Mouse (Mus musculus): ENCODE data around the gene Ndufaf2. TPM values are rescaled to one million over a fixed set of nuclear protein-coding genes. Genes with fewer than 3 reads are reported as not detected.
A peak's percentile ranks its signal among the peaks of the same experiment; 100 is the strongest.

Ndufaf2 gene
- polyA plus RNA-seq, 1 experiment from 2014 or later = 59.3 TPM

DNA sequence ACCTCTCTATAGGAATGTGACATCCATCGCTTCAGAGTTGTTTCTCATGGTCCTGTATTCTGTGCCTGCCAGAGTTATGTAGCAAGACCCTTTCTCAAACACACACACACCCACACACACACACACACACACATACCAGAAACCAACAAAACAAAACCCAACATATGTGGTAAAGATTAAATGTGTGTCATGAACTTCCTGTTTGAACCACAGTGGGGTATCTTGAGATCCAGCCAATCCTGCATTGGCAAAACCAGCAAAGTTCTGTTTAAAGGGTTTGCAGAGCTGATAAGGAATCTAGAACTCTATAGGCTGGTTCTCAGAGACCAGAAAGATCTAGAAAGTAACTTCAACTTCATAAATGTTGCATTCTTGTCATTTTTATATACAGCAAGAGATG is 11.6 kb upstream of the Ndufaf2 start:
- H3K27ac ChIP-seq = no peak overlapping the region
- H3K9me3 ChIP-seq = no peaks in the 10 kb centered on the region
- H3K4me3 ChIP-seq = no peak overlapping the region
- 93% methylated on average over 1 of the region's 1 CpGs for WGBS
- no peak for ATAC-seq (ENCODE audit: insufficient number of reproducible peaks, low FRiP score, low TSS enrichment, low read depth)
- H3K4me2 ChIP-seq = no peak overlapping the region
- no peaks in the 10 kb centered on the region for H3K27me3 ChIP-seq
- H3K36me3 ChIP-seq = peaks cover 23% of the 10 kb centered on the region
- H3K4me1 ChIP-seq = no peaks in the 10 kb centered on the region
- no peak overlapping the region for H3K9ac ChIP-seq

DNA sequence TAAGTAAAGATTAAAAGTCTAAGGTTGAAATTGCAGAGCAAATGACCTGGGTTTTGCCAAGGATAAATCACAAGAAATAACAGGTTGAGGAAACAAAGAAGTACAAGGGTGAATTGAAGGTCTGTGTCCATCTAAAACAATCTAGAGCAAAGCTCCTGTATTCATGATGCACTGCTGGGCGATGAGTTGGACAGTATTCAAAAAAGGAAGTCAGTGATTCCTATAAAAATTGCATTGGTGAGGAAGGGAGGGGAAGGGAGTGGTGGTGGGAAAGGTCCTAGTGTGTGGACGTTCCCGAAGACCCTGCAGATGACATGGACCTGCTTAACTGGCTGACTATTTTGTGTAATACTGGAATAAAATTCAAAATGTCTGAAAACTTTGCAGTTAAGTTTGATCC is 6.2 kb upstream of the Ndufaf2 start:
- WGBS = 88% methylated on average over 3 of the region's 3 CpGs
- no peak for ATAC-seq (ENCODE audit: insufficient number of reproducible peaks, low FRiP score, low TSS enrichment, low read depth)
- H3K9ac ChIP-seq = no peak overlapping the region
- H3K9me3 ChIP-seq = no peaks in the 10 kb centered on the region
- peaks cover 3% of the 10 kb centered on the region for H3K4me1 ChIP-seq
- H3K4me3 ChIP-seq = no peak overlapping the region
- H3K27me3 ChIP-seq = no peaks in the 10 kb centered on the region
- H3K4me2 ChIP-seq = no peak overlapping the region
- peaks cover 18% of the 10 kb centered on the region for H3K36me3 ChIP-seq
- H3K27ac ChIP-seq = no peak overlapping the region

DNA sequence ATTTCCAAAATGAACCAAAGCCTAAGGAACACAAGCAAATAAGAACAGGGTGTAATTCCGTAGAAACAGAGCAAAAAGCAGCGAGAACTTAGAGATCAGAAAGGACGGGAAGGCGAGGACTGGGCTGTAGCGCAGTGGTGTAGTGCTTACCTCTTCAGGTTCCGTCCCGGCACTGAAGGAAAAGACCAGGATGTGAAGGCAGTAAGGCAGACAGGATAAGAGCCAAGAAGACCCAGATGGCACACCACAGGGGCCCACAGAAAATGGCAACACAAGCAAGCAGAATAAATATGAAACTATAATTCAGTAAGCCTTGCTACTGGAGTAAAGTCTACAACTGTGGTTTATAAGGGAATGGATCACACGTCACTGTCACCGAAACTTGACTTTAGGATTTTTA is 5.5 kb upstream of the Ndufaf2 start:
- Histone ChIP-seq H3K4me1 (peaks cover 9% of the 10 kb centered on the region), H3K27ac (no peak overlapping the region), H3K4me2 (no peak overlapping the region), H3K9ac (no peak overlapping the region), H3K36me3 (peaks cover 15% of the 10 kb centered on the region), H3K27me3 (no peaks in the 10 kb centered on the region), H3K4me3 (no peak overlapping the region), H3K9me3 (no peaks in the 10 kb centered on the region)
- no peak for ATAC-seq (ENCODE audit: insufficient number of reproducible peaks, low FRiP score, low TSS enrichment, low read depth)
- WGBS = 96% methylated on average over 9 of the region's 9 CpGs

DNA sequence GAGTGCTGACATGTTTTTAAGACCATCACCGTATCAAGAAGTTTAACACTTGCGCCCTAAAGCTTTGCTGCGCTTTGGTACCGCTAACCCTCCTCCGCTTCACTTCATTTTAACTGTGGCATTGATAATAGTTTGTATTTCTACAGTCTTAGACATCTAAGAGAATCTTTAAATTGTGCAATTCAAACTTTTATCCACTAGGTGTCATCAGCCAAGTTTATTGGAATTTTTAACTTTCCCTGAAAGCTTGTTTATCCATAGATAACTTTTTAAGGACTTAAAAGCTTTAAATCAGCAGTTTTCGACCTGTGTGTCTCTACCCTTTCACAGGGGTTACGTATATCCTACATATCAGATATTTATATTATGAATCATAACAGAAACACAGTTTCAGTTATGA is 1.5 kb upstream of the Ndufaf2 start:
- Histone ChIP-seq H3K4me2 (no peak overlapping the region), H3K4me3 (no peak overlapping the region)

DNA sequence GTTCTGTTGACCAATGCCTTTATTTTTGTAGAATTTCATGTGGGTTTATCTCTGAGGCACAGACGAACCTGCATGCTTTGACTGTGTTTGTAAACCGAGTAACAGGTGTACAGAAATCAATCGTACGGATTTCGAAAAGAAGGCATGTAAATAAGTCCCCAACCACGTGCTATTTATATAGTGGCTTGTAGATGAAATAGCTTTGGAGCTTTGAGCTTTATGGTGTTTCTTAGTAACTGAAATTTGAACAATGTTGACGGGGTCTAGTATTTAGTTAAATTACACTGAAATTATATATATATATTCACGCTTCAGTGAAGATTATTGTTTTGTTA is 785 bp upstream of the Ndufaf2 start:
- no peak overlapping the region for H3K27ac ChIP-seq
- peaks cover 9% of the 10 kb centered on the region for H3K4me1 ChIP-seq
- WGBS = 7% methylated on average over 8 of the region's 8 CpGs
- ATAC-seq (ENCODE audit: insufficient number of reproducible peaks, low FRiP score, low TSS enrichment, low read depth) = no peak
- H3K9ac ChIP-seq = peak overlapping the region; percentile 52
- H3K27me3 ChIP-seq = no peaks in the 10 kb centered on the region
- peak overlapping the region; percentile 79 for H3K4me2 ChIP-seq
- H3K9me3 ChIP-seq = no peaks in the 10 kb centered on the region
- H3K4me3 ChIP-seq = peak overlapping the region; percentile 74
- peaks cover 13% of the 10 kb centered on the region for H3K36me3 ChIP-seq

More for the DNA sequence above, 1.5 kb upstream of the Ndufaf2 start:
- WGBS = 62% methylated on average over 7 of the region's 7 CpGs
- Histone ChIP-seq H3K4me1 (peaks cover 9% of the 10 kb centered on the region), H3K9me3 (no peaks in the 10 kb centered on the region), H3K36me3 (peaks cover 13% of the 10 kb centered on the region), H3K27ac (no peak overlapping the region), H3K9ac (no peak overlapping the region), H3K27me3 (no peaks in the 10 kb centered on the region)
- ATAC-seq (ENCODE audit: insufficient number of reproducible peaks, low FRiP score, low TSS enrichment, low read depth) = no peak

DNA sequence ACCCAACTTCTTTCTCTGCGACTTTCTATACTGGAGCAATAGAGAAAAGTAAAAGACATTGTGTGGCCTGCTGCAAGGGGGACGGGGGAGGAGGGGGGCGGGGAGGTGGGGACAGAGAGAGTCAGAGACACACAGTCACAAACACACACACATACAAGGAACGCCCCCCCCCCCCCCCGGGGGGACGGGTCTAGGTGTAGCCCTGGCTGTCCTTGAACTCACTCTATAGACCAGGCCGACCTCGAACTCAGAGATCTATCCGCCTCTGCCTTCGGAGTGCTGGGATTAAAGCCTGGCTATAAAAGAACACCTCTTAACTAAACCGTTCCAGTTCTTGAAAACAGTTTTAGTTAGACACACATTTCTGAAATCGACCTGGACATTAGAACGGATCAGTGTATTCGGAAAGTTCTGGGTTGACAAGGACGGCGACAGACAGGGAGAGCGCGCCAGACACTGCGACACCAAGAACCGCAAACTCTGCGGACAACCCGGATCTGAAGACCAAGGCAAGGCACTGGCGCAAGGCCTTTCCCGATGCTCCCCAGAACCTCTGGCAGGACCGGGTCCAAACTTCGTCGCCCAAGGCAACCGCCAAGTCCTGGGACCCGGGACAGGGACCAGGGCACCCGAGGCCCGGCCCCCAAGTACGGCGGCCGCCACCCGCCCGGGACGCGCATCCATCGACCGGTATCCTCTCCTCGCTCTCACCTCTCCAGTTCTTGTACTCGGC is 525 bp downstream of the Ndufaf2 start:
- H3K4me2 ChIP-seq = peak overlapping the region; percentile 79
- H3K36me3 ChIP-seq = peaks cover 11% of the 10 kb centered on the region
- H3K27me3 ChIP-seq = no peaks in the 10 kb centered on the region
- H3K27ac ChIP-seq = no peak overlapping the region
- ATAC-seq (ENCODE audit: insufficient number of reproducible peaks, low FRiP score, low TSS enrichment, low read depth) = peak; percentile 5; the same call in 1 of the 2 replicates
- H3K4me1 ChIP-seq = peaks cover 9% of the 10 kb centered on the region
- H3K4me3 ChIP-seq = peak overlapping the region; percentile 74
- H3K9ac ChIP-seq = peak overlapping the region; percentile 47
- 2% methylated on average over 41 of the region's 42 CpGs for WGBS
- H3K9me3 ChIP-seq = no peaks in the 10 kb centered on the region

DNA sequence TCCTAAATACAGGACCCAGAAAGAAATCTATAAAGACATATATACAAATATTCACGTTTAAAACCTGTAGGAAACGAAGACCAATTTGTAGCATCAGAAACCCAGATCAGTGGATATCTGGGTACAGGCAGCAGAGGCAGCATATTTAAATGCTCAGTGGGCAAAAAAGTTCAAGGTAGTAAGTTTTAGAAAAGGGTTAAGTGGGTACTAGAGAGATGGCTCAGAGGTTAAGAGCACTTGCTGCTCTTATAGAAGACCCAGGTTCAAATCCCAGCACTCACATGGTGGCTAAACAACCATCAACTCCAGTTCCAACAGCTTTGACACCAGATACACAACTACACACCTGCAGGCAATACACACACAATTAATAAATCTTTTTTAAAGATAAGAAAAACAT is 1.3 kb downstream of the Ndufaf2 start:
- Histone ChIP-seq H3K27ac (no peak overlapping the region), H3K36me3 (peaks cover 11% of the 10 kb centered on the region), H3K4me3 (no peak overlapping the region), H3K9ac (no peak overlapping the region), H3K9me3 (no peaks in the 10 kb centered on the region), H3K4me1 (peaks cover 9% of the 10 kb centered on the region), H3K27me3 (no peaks in the 10 kb centered on the region), H3K4me2 (no peak overlapping the region)
- no peak for ATAC-seq (ENCODE audit: insufficient number of reproducible peaks, low FRiP score, low TSS enrichment, low read depth)
- WGBS = 76% methylated on average over 2 of the region's 2 CpGs

DNA sequence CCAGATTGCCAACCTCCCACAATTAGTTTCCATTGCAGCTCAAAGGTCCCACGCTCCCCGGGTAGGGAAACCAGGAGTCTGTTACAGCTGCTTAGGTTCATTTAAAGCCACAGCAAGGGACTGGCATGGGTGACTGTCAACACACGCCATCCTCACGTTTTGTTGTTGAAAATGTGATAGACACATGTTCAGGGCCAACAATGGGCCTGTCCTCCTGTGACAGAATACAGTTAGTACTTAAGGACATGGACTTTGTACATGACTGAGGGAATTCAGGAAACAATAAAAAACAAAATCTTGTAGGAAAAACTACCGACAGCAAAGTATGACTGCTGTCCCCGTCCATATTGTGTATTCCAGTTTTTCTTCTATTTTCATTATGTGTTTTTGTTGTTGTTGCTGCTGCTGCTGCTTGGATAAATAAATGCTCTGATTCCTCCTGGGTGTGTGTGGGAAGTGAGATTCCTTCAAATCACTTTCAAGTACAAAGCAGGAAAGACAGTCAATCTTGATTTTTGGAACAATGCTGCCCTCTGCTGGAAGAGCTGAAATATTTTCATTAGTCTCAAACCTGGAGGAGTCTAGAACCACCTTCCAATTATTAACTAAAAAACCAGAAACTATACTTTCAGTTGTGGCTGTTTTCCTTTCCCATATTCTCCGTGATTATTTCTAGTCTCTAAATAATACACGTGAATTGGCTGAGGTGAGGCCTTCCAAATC is 5.6 kb downstream of the Ndufaf2 start:
- H3K4me3 ChIP-seq = no peak overlapping the region
- H3K4me1 ChIP-seq = no peaks in the 10 kb centered on the region; the same call in 1 of the 2 replicates
- H3K9me3 ChIP-seq = no peaks in the 10 kb centered on the region
- no peak overlapping the region for H3K27ac ChIP-seq
- no peak overlapping the region for H3K4me2 ChIP-seq
- no peaks in the 10 kb centered on the region for H3K27me3 ChIP-seq
- no peak overlapping the region for H3K9ac ChIP-seq
- 62% methylated on average over 8 of the region's 8 CpGs for WGBS
- no peak for ATAC-seq (ENCODE audit: insufficient number of reproducible peaks, low FRiP score, low TSS enrichment, low read depth)
- no peaks in the 10 kb centered on the region for H3K36me3 ChIP-seq

DNA sequence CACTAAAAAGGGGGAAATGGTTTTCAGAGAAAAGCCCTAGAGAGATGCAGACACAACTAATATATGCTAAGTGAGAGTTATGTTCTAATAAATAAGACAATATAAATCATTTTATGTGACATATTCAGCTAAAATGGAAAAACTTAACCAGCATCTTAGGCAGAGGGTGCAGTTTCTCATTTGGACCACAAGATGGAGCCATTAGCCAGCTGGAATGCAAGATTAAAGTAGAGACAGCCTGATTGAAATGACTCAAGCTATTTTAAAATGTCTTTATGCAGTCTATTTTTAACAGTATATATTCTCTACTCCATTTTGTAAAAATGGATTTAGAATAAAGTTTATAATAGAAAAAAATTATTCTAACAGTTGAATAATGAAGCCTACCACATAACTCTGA is 6.6 kb downstream of the Ndufaf2 start:
- Histone ChIP-seq H3K9ac (no peak overlapping the region), H3K27ac (no peak overlapping the region), H3K4me2 (no peak overlapping the region), H3K36me3 (no peaks in the 10 kb centered on the region), H3K9me3 (no peaks in the 10 kb centered on the region), H3K4me1 (no peaks in the 10 kb centered on the region), H3K27me3 (no peaks in the 10 kb centered on the region), H3K4me3 (no peak overlapping the region)
- ATAC-seq (ENCODE audit: insufficient number of reproducible peaks, low FRiP score, low TSS enrichment, low read depth) = no peak

DNA sequence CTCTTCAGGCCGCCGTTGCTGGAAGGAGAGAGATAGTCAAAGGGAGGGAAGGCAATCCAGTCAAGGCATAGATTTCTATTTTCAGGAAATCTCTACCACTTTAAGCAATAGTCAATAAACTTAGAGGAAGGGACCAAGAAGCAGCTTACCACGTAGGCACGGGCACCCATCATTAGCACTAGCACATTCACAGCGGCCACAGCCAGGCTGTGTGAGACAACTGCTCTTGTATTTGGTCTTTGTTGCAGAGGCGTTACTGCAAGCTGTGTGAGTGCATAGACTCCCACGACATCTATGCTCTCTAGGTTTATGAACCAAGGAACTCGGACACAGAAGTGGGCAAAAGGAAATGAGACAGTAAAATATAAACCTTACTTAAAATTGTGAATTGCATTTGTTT is 14.3 kb downstream of the Ndufaf2 start:
- Histone ChIP-seq H3K9ac (no peak overlapping the region), H3K36me3 (no peaks in the 10 kb centered on the region), H3K4me3 (no peak overlapping the region), H3K9me3 (no peaks in the 10 kb centered on the region), H3K4me2 (no peak overlapping the region), H3K27me3 (no peaks in the 10 kb centered on the region), H3K4me1 (no peaks in the 10 kb centered on the region), H3K27ac (no peak overlapping the region)
- no peak for ATAC-seq (ENCODE audit: insufficient number of reproducible peaks, low FRiP score, low TSS enrichment, low read depth)
- 91% methylated on average over 8 of the region's 8 CpGs for WGBS

DNA sequence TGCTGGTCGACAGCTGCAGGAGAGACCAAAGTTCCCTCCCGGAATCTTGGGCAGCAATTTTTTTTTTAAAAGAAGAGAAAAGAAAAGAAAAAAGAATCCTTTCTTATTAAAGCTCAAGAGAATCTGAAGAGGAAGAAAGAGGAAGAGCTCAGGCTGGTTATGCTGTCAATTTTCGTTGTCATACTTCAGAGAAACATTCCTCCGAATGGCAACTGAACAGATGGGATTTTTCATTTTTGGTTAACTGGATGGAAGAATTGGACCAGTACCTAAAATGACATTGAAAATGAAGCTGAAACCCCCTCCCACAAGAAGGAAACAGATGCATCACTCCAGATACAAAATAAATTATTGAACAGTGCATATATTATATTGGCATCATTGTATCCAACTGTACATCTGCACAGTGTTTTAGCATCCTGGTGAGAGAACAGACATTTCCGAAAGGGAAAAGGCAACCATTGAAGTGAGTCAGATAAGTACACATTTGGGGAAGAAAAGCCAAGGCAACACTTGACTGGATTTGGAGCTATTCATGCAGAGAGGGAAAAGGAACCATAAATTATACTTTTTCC is 19.9 kb downstream of the Ndufaf2 start:
- no peak overlapping the region for H3K4me3 ChIP-seq
- no peak overlapping the region for H3K4me2 ChIP-seq
- no peaks in the 10 kb centered on the region for H3K9me3 ChIP-seq
- no peaks in the 10 kb centered on the region for H3K36me3 ChIP-seq
- no peak overlapping the region for H3K27ac ChIP-seq
- no peak for ATAC-seq (ENCODE audit: insufficient number of reproducible peaks, low FRiP score, low TSS enrichment, low read depth)
- H3K9ac ChIP-seq = no peak overlapping the region
- no peaks in the 10 kb centered on the region for H3K27me3 ChIP-seq
- no peaks in the 10 kb centered on the region for H3K4me1 ChIP-seq
- WGBS = 87% methylated on average over 5 of the region's 5 CpGs

DNA sequence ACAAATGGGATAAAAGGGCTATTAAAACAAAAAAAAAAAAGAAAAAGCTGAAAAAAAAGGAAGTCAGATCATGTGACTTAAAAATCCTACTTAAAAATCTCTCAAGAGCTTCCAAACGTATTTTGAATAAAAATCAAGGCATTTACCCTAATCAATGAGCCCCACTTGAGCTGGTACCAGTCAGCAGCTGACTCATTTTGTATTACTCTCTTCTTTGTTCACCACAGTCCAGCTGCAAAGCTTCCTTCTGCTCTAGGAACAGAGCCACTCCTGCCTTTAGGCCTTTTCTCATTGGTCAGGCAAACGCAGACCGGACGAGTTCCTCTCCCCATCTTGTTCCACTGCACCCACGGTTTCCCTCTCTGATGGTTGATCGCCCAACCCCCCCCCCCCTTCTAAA is 22.8 kb downstream of the Ndufaf2 start:
- no peak overlapping the region for H3K4me3 ChIP-seq
- H3K27me3 ChIP-seq = no peaks in the 10 kb centered on the region
- no peak overlapping the region for H3K27ac ChIP-seq
- no peak for ATAC-seq (ENCODE audit: insufficient number of reproducible peaks, low FRiP score, low TSS enrichment, low read depth)
- H3K4me1 ChIP-seq = no peaks in the 10 kb centered on the region
- no peak overlapping the region for H3K4me2 ChIP-seq
- no peaks in the 10 kb centered on the region for H3K36me3 ChIP-seq
- H3K9ac ChIP-seq = no peak overlapping the region
- no peaks in the 10 kb centered on the region for H3K9me3 ChIP-seq
- 87% methylated on average over 6 of the region's 6 CpGs for WGBS

Measured in limb, embryonic 15.5 days (tissue).